Mouse (Mus musculus): ENCODE results near the gene Polr2e.
"Not testable (repeated sequence)": the region's sequence is repeated elsewhere in the genome, so short reads cannot be mapped to it uniquely, and the experiment has no call there.

The Polr2e gene

DNA sequence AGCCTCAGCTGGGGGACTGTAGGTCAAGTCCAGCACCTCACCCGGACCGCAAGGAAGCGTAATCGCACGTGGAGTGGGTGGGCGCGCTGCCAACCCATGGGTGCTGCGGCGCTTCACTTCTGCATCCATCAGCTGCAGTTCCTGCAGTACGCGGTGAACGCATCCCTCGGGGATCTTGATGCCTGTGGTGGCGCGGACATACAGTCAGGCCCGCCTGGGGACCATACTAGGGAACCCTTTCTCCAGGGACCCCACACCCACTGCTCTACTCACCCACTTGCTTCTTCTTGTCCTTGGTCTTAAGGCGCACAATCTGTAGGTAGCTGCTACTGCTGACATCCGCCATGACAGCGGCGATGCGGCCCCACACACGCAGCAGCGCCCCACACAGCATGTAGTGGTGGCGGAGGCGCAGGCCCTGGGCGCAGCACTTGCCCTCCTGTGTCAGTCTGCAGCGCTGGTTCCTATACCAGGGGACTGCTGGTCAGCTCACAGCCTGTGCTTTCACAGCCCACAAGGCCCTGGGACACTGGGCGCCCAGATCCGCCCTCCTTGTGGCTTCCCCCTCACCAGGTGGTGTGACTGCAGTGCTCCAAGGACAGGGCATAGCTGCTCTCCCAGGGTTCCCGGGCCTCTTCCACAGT, 18.2 kb upstream of the Polr2e start:
- no peak for DNase-seq (ENCODE audit: low read depth, low spot score)

DNA sequence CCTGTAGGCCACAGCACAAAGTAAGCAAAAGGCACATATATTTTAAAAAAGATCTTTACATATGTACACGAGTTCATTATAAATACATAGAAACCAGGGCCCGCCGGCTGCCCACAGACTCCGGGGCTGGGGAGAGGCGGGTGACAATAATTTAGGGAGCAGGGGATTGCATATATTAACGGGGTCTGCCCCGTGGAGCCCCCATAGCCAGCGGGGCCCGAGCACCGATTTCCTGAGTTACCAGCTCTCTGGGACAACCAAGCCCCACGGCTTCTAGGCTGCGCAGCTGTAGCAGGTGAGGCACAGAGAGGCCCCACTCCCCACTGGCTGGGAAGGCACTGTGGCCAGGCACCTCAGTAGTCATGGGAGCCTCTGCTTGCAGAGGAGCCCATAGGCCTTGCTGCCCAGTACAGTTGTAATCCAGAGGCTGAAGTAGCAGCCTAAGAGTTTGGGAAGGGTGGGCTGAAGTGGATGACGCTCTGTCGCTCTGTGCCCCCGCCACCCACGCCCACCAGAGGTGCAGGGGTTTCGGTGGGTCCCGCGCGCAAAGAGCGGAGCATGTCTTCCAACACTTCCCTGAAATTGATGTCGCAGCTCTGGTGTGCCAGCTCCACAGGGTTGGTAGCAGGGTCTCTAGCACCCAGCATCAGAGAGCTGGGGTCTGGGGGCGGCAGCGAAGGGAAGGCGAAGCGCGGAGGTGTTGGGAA, 17.5 kb upstream of the Polr2e start:
- DNase-seq (ENCODE audit: low read depth, low spot score) = no peak

DNA sequence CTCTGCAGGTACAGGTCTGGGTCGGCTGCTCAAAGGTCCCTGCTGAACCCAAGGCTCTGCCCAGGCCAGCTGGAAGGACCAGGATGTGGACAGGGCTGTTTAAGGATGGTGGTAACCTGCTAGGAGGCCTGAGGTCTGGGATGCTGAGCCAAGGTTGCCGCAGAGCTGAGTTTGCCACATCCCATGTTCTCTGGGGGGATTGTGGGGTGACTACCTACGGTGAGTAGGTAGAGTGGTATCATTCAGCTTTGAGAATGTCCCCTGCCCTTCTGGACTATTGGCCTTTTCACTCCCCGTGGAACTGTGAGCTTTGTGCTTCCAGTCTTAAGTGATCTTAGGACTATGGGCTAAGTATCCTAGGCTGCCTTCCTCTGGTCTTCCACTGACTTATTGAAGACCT, 16.9 kb upstream of the Polr2e start:
- DNase-seq (ENCODE audit: low read depth, low spot score) = no peak

DNA sequence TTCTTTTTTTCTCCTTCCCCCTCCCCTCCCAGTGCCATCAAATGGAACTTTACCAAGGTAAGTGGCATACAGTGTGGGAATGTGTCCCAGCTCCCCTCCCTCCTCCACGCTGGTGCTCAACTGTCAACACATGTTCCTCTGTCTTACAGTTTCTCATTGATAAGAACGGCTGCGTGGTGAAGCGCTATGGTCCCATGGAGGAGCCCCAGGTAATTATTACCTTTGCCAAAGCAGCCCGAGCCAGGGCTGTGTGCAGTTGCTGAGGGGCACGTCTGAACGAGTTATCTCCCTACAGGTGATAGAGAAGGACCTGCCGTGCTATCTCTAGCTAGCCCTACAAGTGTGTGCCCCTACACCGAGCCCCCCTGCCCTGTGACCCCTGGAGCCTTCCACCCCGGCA, 16.3 kb upstream of the Polr2e start:
- DNase-seq (ENCODE audit: low read depth, low spot score) = no peak

DNA sequence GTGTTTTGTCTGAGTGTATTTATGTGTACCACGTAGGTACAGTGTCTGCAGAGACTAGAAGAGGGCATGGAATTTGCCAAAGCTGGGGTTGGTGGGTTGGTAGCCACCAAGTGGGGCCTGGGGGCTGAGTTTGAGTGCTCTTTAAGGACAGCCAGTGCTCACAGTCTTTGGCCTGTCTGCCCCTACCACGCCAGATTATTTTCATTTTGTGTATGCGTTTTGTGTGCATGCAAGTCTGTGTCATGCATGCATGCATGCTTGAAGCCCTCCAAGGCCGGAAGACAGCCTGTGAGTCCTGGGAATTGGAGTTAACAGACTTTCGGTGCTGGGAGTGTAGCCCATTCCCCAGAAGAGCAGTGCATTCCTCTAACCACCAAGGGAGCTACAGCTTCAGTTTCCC, 15.8 kb upstream of the Polr2e start:
- no peak for DNase-seq (ENCODE audit: low read depth, low spot score)

DNA sequence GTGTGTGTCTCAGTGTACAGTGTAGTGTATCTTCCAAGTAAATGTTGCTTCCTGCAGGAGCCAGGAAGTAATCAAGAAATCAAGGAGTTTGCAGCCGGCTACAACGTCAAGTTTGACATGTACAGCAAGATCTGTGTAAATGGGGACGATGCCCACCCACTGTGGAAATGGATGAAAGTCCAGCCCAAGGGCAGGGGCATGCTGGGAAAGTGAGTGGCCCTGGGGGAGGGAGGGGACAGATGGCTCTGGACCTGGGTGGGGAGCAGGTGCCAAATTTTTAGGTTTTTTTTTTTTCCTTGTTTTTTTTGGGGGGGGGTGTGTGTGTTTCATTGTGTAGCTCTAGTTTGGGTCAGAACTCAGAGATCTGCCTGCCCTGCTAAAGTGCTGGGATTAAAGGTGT, 15.3 kb upstream of the Polr2e start:
- DNase-seq (ENCODE audit: low read depth, low spot score) = not testable (repeated sequence)

DNA sequence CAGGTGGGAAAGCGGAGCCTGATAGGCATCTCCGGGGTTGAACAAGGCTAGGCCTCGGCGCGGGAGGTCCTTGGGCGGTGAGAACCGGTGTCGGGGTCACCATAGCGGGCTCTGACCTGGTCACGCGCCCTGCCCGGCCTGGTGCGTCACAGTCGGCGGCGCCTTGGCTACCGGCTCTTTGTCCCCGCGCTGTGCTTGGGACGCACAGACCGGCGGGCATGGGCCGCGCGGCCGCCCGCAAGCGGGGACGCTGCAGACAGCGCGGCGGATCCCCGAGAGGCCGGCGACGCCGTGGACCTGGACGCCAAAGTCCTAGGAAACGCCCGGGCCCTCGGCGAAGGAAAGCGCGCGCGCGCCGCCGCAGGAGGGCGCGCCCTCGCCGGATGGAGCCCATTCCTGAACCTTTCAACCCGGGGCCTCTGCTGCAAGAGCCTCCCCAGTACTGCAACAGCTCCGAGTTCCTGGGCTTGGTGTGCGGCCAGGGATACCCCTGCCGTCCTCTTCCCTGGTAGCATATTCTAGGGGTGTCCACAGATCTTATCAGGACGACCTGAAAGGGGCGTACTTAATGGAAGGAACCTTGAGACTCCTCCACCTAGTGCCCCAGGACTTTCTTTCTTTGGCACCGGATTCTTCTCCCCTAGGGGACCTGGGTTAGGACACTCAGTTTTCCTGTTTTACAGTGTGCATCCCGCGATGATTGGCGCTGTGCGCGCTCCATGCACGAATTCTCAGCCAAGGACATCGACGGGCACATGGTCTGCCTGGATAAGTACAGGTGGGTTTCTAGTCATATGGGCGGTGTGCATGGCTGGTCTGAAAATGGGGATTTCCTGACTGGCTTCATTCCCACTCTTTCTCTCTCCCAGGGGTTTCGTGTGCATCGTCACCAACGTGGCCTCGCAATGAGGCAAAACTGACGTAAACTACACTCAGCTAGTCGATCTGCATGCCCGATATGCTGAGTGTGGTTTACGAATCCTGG, 14.5 kb upstream of the Polr2e start:
- peak; percentile 55 for DNase-seq (ENCODE audit: low read depth, low spot score)

DNA sequence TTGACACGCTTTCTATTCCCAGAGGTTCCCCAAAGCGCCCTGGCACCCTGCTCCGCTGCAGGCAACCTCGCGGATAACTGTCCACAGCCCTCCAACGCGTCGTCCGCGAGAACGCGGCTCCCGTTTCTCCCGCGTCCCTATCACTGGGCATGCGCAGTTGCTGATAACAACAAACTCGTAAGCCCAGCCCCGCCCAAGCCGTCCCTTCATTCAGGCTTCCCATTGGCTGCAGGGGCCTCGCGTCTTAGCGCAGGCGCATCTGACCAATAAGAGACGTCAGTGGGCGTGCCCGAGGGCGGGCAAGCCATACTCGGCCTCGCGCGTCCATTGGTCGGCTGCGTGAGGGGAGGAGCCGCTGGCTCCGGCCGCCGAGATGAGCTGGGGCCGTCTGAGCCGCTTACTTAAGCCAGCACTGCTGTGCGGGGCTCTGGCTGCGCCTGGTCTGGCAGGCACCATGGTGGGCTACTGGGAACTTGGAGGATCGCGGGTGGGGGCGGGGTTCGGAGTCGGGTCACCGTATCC, 13.7 kb upstream of the Polr2e start:
- peak; percentile 100 for DNase-seq (ENCODE audit: low read depth, low spot score)

DNA sequence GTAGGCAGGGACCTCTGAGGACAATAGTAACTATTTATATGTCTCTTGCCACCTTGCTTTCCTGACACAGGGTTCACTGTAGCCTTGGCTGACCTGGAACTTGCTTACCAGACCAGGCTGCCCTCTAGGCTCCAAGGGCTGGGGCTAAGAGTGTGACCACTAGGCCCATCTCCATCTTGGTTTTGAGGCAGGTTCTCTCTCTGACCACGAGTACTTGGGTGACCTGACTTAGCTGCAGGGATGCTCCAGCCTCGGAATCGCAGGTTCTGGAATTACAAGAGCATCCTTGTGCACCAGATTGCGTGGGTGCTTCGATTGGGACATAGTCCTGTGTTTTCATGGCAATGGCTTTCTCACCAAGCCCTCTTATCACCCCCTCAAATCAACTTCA, 12.8 kb upstream of the Polr2e start:
- no peak for DNase-seq (ENCODE audit: low read depth, low spot score)

DNA sequence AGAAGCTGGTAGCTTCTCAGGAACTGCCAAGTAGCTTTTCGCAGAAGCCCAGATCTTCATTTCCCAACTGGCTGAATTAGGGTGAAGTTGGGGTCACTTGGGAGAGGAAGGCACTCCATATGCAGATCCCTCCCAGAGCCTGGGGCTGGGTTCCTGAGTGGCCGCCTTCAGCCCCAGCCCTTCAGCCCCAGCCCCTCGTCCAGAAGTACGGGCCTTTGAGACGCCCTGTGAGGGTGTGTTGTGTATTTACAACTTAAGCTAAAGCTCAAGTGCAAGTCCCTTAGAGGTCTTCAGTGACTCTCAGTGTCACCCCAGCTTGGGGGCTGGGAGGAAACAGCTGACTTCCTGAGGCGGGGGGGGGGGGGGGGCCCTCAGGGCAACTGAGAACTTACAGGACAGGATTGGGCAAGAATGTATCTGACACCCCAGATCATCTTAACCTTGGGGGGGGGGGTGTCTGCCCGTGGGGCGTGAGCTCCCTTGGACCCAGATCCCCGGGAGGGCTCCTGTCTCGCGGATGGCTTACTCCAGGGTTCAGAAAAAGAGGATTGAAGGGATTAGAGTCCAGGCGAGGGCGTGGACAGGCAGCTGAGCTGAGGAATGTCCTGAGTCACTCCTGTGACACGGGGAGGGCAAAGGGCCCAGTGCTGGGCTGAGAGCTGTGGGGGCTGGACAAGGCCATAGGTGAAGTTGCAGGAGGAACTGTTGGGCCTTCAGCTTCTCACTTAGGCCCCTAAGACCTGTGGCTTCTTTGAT, 12.2 kb upstream of the Polr2e start:
- peak; percentile 74 for DNase-seq (ENCODE audit: low read depth, low spot score)

DNA sequence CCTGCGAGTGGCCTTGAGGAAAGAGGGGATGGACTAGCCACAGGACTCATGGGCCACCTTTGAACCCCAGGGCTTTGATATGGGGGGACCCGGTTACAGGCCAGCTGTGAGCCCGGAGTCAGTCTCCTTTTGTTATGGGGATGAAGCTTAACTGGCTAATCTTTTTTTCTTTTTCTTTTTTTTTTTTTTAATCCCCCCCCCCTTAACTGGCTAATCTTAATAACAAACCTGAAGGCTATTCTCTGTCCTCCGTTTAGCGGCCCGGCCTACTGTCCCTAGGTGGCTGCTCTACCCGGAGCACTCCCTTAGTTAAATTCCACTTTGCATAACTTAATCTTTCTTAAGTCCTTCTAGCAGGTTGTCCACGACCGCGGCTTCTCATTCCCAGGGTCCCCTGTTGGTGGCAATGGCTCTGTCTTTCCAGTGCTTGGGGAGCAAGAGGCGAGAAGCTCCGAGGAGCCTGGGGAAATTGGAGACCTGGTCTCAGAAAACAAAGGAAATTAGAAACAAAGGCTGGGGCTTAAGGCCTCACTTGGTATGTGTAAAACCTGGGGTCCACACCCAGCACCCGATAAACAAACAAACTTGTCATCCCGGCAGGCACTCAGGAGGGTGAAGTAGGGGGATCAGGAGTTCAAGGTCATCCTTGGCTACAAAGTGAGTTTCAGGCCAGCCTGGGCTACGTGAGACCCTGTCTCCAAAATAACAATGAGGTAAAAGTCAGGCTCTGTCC, 11.5 kb upstream of the Polr2e start:
- no peak for DNase-seq (ENCODE audit: low read depth, low spot score)

DNA sequence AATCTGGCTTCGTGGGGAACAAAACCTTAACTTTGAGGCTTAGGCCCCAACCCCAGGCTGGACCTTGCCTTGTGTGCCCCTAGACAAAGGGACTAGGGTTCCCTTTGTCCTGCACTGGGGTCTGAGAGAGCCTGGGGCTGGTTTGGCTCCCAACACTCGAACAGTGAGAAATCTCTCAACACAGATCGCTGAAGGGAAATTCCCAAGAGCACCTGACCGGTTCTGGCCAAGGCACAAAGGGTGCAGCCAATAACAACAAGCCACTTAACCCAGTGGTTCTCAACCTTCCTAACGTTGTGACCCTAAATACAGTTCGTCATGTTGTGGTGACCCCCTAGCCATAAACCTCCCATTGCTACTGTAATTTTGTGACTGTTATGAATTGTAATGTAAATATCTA, 10.6 kb upstream of the Polr2e start:
- DNase-seq (ENCODE audit: low read depth, low spot score) = no peak

DNA sequence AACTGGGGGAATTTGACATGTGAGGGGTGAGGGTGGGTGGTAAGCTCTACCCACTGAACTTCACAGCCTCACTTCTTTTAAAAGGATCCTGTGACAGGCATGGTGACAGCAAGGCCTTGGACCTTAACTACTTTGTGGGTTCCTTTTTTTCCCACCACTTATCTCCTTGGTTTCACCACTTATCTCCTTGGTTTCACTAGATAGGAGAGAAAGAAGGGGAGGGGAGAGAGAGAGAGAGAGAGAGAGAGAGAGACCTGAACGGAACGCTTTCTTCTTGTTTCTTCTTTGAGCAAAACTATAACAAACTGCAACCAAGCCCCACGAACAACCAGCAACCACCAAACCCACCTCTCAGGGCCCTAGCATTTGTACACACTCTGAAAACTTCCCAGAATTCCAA, 9.2 kb upstream of the Polr2e start:
- no peak for DNase-seq (ENCODE audit: low read depth, low spot score)

DNA sequence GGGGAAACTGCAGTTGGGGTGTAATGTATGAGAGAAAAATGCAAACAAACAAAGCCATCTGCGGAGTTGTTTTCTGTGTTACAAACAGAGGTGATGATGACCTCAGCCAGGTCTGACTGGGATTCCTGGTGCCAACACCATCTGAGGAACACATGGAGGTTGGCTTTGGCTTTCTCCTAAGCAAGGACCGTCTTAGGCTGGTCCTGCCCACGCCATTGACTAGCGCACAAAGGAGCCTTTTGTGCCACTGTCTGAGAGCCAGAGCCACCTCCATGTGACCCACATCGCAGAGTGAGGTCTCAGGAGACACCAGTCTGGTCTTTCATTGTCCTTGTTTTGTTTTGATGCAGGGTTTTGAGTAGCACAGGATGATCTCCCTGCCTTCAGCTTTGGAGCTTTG, 8.8 kb upstream of the Polr2e start:
- no peak for DNase-seq (ENCODE audit: low read depth, low spot score)

DNA sequence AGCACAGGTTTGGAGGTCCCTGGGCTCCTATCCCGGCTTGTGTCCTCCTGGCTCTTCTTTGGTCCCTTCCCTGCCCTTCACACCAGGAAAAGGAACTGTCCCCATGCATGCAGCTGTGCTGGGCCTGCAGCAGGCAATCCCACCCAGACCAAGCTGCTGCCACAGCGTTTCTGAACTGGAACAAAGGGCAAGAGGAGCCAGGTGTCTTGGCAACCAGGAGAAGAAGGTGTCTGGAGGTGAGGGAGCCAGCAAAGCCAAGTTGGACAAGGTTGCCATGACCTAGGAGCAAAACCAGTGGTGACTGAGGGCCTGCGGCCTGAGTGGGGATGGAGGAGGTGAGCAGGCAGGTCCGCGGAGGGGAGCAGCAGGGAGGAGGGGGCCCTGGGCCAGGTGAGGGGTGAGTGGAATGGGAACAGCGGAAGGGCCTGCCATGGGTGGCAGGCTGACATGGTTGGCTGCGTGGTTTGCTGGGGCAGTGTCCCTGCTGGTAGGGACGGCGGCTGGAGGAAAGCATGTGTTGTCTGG, 7.5 kb upstream of the Polr2e start, which contains the start of gene Gpx4:
Gene Gpx4 (plus strand): TSS at position 126 of the 525 bp plus-strand sequence.
- DNase-seq (ENCODE audit: low read depth, low spot score) = no peak

DNA sequence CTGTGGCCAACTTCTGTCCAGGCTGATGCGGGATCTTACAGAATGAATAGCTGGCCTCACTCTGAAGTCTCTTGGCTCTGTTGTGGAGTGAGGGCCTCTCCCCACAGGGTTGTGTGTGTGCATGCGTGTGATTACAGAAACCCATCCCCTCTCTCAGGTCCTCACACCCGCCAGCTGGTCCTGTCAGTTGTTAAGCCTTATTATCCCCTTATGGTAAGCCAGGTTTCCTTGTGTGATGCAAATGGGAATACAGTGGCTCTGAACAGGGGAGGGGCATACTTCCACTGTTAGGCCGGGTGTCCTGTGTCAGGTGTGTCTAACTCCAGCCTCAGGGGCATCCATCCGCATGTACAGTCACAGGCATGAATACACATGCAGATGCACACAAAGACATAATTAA, 6.2 kb upstream of the Polr2e start:
- no peak for DNase-seq (ENCODE audit: low read depth, low spot score)

DNA sequence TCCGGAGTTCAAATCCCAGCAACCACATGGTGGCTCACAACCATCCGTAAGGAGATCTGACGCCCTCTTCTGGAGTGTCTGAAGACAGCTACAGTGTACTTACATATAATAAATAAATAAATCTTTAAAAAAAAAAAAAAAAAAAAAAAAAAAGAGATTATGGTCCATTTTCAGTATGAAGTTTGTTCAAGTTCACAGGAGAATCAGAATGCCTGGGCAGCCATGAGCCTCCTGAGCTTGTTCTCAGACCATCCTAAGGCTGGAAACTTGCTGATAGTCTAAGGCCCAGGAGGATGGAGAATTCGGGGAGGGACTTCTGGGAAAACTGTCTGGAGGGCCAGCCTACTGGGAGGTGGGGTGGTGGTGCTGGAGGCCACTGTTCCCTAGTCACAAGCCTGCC, 5.8 kb upstream of the Polr2e start:
- not testable (repeated sequence) for DNase-seq (ENCODE audit: low read depth, low spot score)

DNA sequence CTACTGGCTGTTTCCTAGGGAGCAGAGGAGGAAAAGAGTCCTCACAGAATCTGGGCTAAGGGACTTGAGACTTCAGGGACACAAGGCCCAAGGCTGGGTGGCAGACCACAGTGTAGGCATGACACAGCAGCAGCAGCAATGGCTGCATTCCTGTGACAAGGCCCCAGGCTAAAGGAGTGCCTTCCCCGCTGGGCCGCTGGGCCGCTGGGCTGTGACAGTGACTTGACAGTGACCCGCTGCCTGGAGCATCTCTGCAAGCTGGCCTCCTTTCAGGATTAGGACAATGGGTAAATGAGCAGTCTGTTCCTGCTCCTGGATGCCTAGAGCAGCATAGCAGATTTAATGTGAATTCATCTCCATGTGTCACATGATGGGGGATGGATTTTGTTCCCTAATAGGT, 4.5 kb upstream of the Polr2e start:
- DNase-seq (ENCODE audit: low read depth, low spot score) = no peak

DNA sequence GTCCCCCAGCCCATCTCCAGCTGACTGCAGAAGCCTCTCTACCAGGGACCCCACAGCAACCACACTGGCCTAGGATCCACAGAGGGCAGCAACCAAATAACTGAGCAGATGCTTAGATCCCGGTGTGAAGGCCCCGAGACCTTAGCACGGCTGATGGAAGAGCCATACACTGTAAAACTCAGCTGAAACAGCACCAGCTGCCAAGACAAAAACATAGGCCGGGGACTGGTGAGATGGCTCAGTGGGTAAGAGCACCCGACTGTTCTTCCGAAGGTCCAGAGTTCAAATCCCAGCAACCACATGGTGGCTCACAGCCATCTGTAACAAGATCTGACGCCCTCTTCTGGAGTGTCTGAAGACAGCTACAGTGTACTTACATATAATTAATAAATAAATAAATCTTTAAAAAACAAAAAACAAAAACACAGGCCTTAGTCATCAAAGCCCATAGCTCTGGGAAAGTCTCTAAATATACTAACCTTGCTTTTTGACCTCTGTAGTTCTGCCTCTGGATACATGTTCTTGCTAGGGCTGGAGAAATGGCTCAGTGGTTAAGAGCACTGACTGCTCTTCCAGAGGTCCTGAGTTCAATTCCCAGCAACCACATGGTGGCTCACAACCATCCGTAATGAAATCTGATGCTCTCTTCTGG, 1.9 kb upstream of the Polr2e start:
- not testable (repeated sequence) for DNase-seq (ENCODE audit: low read depth, low spot score)

DNA sequence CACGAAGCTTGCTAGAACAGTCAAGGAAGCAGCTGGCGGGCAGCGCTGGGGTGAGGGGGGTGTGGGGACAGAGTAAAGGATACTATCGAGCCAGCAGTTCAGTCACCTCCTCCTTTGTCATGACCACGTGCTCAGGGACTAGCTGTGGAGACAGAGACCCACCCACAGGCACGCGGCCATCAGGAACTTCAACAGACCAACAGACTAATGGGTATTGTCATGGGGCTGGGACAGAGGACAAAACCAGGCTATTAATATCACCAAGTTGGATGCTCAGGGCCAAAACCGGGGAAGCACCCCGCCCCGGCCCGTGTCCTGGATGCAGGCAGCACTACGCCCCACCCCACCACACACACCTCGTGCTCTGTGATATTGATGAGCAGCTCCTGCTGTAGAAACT, 2.8 kb downstream of the Polr2e start:
- DNase-seq (ENCODE audit: low read depth, low spot score) = no peak

Measured in skeletal muscle tissue, adult 2 months (tissue).